Mouse (Mus musculus) erythroblast, embryonic 14.5 days (primary cell): ENCODE measurements around the gene Ccdc146.

ENCODE experiments used
- GATA1 ChIP-seq: IDR thresholded peaks from 2 replicates; pipeline ENCODE4 v1.6.1; 2012; ENCODE audit warnings: low read length, inconsistent platforms, mixed read lengths
- TAL1 ChIP-seq: IDR thresholded peaks from 3 replicates; pipeline ENCODE4 v1.6.1; 2012; ENCODE audit warnings: low read length, inconsistent platforms, mixed read lengths

DNA sequence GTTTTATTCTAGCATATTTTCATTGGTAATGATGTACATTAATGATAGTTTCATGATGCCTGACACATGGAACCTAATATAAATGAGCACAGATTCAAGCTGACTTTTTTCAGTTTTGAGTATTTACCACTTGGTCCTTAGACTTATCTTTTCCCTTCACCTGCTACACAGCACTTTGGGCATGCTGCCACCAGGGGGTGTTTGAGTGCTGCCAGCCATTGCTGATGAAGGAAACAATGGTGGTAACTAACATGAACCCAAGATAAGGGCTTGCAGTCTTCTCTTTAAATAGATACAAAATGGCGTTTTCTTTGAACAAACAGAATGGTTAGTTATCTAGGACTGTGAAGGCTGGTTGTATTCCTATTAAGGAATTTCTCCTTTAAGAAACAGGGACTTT lies 98.0 kb downstream of the Ccdc146 start:
- TF ChIP-seq GATA1 (no peak), TAL1 (no peak)
